Mouse (Mus musculus): ENCODE results near the gene Ssb.

Ssb gene

DNA sequence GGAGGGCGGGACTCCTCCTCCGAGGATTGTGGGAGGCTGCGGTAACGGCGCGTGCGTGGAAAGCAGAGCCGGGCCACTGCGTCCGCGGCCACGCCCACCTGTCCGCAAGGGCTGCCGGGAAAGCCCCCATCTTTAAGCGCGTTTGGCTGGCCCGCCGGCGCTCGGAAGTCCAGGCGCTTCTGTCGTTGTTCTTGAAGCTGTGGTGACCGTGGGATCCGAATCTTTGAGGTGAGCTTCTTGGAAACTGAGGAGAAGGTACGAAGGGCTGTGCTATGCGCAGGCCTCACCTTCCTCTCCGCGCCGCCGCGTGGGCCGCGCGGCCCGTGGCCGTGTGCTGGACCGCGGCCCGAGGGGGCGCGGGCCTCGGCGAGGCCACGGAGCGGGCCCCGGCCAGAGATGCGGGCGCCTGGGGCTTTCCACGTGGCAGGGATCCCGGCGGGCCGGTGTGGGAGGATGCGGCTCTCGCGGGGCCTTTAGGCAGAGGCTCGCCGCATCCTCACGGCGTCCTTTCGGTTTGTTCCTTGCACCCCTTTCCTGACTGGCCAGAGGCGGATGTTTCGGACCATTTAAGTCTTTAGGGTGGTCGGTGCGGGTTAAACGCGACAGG lies at the start of gene Ssb:
TSS of gene Ssb (plus strand) at position 78 of the 607 bp plus-strand sequence.
- in situ Hi-C loops (cut with MboI; ENCODE audit: low pct_unique_long_range_greater_than_20kb in 1 of 2, low sequenced_read_pairs in 2 of 2, unreplicated experiment in 1 of 2): no loop called here

DNA sequence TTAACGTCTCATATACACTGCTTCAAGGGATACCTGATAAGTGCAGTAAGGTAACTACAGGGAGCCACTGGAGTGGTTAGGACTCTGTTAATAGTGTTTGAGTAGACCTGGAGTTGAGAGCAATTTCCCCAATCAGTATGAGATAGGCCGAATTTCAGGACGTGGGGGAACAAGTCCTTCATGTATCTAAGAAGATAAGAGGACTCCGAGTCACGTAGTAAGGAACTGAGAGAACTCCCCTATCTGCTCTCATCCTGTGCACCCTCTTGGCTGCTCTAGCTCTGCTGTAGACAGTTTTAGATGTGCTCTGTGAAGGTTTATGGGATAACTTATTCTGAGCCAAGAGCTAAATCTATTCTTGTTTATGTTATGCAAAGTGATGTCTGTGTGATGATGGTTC lies 44.8 kb upstream of the Ssb start:
- in situ Hi-C loops (cut with MboI; ENCODE audit: low pct_unique_long_range_greater_than_20kb in 1 of 2, low sequenced_read_pairs in 2 of 2, unreplicated experiment in 1 of 2): no loop called here

DNA sequence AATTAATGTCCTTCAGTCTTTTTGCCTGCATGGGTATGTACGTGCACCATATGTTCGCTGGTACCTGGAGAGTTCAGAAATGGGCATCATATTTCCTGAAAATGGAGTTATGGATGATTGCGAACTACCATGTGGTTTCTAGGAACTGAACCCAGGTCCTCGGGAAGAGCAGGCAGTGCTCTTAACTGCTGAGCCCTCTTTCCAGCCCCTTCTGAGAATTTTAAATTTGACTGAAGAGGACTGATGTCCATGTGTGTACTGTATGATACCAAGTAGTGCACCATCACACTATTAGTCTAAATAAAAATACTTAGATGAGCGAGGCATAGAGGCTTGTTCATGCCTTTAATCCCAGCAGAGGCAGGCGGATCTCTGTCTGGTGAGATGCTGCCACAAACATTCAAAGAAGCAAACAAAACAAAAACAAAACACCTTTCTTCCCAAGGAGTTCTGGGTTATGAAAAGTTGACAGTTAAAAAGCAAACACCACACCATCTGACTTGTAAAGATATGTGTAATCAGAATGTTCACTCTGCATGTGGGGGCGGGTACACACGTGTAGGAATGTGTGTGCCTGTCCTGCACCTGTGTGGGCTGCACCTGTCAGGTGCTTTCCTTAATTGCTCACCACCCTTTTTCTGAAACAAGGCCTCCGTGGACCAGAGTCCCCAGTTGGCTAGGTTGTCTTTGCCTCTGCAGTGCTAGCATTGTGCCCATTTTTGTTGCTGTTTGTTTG lies 42.8 kb upstream of the Ssb start:
- in situ Hi-C loops (cut with MboI; ENCODE audit: low pct_unique_long_range_greater_than_20kb in 1 of 2, low sequenced_read_pairs in 2 of 2, unreplicated experiment in 1 of 2): no loop called here

DNA sequence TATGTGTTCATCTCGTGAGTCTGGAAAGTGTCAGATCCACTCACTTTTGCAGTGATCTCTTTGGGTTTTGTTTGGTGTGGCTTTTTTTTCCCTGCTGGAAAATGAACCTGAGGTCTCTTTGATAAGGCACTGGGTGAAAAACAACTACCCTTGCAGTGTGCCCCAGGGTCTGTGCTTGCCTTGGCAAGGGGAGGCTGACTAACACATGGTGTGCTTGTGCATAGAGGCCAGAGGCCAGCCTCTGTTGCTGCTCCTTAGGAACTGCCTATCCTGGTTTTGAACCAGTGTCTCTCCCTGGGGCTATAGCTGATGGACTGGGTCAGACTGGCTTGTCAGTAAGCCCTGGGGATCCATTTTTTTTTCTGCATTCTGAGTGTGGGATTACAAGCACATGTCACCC lies 41.2 kb upstream of the Ssb start:
- in situ Hi-C loops (cut with MboI; ENCODE audit: low pct_unique_long_range_greater_than_20kb in 1 of 2, low sequenced_read_pairs in 2 of 2, unreplicated experiment in 1 of 2): no loop called here

DNA sequence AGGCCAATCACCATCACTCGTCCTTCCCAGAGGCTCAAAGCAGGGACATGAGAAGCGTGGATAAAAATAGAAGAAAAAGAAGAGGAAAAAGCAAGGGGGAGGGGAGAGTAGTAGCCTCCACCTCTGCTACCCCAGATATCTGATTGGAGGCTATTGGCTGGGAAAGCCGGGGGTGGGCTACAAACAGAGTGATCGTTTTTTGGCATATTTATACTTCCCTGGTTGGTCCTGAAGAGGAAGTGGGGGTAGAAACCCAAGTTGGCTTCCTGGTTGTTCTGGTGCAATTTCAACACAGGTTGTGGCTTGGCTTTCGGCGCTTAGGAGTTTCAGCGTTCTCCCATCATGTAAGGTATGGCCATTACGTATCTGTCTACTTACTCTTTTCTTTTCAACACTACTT lies 39.7 kb upstream of the Ssb start, which contains the start of gene Klhl23:
TSS of gene Klhl23 (plus strand) at position 234 of the 400 bp plus-strand sequence.
- in situ Hi-C loops (cut with MboI; ENCODE audit: low pct_unique_long_range_greater_than_20kb in 1 of 2, low sequenced_read_pairs in 2 of 2, unreplicated experiment in 1 of 2): no loop called here

DNA sequence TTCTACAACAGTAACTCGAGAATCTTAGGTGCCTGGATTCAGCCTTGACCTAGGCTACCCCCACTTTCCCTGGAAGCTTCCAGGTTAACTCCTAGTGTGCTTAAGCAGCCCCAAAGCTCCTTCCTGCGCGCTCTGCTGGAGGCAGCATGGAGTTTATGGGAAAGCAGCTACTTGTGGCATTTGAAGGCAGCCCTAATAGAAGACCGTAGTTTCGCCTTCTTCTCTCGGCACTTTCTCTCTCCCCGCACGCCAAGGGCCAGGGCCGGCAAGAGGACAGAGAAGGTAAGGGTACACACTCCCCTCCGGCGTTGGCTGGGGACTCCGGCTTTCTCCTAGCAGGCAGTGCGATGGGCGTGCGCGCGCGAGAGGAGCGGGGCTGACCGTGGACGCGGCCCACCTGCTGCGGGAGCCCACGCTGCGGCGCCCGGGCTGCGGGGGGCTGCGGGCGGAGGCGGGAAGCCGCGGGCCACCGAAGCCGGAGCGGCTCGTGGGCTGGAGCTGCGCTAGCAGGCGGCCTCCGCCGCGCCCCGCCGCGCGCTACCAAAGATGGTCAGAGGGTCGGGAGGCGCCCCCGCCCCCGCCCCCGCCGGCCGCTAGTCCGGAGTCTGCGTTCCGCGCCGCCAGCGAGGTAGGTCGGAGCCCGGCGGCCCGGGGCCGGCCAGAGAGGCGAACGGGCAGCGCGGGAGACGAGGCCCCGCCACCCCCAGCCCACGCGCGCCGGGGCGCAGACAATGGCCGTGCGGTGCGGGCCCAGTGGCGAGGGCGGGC lies 38.8 kb upstream of the Ssb start:
- in situ Hi-C loops (cut with MboI; ENCODE audit: low pct_unique_long_range_greater_than_20kb in 1 of 2, low sequenced_read_pairs in 2 of 2, unreplicated experiment in 1 of 2): no loop called here

DNA sequence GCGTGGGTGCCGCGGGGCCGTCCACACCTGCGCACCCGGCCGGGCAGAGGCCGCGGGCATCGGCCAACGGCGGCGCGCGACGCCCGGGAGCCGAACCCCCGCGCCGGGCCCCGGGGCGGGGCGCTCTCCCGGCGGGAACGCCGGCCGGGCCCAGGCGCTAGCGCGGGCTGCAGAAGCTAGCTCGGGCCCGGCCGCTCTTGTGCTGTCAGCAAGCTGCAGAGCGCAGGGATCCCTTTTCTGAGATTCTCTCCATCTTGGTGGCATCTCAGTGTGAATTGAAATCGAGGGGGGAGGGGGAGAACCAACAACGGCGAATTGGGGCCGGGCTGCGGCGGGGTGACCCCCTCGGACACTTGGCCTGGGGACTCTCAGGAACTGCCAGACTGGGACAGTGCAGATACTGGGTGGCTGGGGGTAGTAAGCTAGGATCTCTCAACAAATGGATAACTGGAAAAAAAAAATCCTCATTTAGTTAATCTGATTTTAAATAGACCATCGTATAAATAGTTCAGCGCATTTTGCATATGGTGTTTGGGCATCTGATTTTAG lies 38.2 kb upstream of the Ssb start:
- in situ Hi-C loops (cut with MboI; ENCODE audit: low pct_unique_long_range_greater_than_20kb in 1 of 2, low sequenced_read_pairs in 2 of 2, unreplicated experiment in 1 of 2): no loop called here

DNA sequence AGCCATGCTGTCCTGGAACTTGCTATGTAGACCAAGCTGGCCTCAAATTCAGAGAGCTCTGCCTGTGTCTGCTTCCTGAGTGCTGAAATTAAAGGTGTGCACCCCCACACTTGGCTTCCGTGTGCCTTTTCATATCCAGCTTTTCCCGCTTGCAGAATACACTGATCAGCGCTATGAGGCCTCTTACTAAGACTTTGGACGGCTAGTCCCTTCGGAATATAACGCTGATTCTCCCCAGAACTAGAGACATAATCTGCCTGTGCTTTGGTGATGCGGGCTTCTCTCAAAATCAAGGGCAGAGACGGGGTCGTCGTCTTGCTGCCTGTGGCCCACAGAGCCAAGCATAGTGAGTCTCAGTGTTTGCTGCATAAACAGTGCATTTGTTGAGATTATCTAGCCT lies 35.5 kb upstream of the Ssb start:
- in situ Hi-C loops (cut with MboI; ENCODE audit: low pct_unique_long_range_greater_than_20kb in 1 of 2, low sequenced_read_pairs in 2 of 2, unreplicated experiment in 1 of 2): no loop called here

DNA sequence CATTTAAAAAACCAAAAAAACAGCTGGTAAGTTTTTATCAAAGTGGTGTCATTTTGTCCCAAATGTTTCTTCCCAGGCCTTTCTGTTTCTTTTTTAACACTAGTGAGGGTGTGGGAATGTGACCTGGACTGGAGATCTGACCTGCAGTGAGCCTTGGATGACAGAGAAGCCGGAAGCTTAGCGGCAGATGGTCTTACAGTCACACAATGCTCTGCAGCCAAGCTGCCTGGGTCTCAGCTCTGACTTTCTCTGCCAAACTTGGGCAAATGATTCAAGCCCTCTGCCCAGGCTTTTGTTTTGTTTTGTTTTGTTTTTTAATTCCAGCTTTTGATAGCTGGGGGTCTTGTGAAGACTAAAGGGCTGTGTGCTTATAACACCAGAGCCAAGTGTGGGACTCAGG lies 35.0 kb upstream of the Ssb start:
- in situ Hi-C loops (cut with MboI; ENCODE audit: low pct_unique_long_range_greater_than_20kb in 1 of 2, low sequenced_read_pairs in 2 of 2, unreplicated experiment in 1 of 2): no loop called here

DNA sequence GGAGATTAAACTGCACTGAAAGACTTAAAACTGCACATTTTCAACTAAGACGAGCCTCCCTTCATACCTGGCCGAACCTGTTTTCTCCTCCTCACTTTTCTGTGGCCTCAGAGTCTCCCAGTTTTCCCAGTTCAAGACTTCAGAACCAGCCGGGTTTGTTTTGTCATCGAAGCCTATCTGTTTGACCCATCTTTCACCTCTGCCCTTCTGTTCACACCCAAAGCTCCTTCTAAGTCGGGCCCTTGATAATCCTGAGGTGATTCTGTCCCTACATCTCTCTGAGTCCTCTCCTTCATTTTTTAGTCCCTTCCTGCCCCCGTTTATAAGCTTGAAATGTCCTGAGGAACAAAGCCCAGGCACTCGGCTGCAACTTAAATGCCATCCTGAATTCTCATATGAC lies 33.3 kb upstream of the Ssb start:
- in situ Hi-C loops (cut with MboI; ENCODE audit: low pct_unique_long_range_greater_than_20kb in 1 of 2, low sequenced_read_pairs in 2 of 2, unreplicated experiment in 1 of 2): no loop called here

DNA sequence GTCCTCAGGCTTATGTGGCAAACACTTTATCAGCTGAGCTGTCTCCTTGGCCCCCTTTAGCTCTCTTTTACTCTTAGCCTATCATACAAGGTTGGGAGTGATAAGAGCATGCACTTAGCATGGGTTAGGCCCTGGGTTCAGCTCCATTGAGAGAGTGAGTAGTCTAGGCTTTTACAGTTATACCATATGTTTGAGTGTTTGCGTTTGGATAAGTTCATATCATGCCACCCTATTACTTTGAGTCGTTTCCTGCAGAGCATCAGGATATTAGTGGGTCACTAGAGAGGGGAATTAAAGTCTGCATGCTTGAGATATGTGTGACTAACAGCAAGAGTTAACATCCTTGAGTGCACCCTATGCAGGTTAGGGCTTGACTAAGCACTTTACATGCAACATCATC lies 31.7 kb upstream of the Ssb start:
- in situ Hi-C loops (cut with MboI; ENCODE audit: low pct_unique_long_range_greater_than_20kb in 1 of 2, low sequenced_read_pairs in 2 of 2, unreplicated experiment in 1 of 2): no loop called here

DNA sequence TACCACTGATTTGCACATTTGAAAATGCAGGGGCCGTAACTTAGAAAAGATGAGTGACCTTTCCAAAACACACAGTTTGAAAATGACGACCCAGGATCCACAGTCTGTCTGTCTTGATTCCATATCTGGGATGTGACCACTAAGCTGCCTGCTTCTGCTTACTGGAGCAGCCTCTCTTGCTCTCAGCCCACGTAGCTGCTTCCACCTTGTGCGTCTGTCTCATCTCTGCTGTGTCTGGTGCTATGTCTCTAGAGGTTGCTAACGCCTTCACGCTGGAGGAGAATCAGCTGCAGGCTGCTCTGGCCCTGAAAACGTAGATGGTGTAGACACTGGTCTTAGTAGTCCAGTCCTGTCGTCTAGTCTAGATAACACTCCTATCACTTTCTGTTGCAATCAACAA lies 31.2 kb upstream of the Ssb start:
- in situ Hi-C loops (cut with MboI; ENCODE audit: low pct_unique_long_range_greater_than_20kb in 1 of 2, low sequenced_read_pairs in 2 of 2, unreplicated experiment in 1 of 2): no loop called here

DNA sequence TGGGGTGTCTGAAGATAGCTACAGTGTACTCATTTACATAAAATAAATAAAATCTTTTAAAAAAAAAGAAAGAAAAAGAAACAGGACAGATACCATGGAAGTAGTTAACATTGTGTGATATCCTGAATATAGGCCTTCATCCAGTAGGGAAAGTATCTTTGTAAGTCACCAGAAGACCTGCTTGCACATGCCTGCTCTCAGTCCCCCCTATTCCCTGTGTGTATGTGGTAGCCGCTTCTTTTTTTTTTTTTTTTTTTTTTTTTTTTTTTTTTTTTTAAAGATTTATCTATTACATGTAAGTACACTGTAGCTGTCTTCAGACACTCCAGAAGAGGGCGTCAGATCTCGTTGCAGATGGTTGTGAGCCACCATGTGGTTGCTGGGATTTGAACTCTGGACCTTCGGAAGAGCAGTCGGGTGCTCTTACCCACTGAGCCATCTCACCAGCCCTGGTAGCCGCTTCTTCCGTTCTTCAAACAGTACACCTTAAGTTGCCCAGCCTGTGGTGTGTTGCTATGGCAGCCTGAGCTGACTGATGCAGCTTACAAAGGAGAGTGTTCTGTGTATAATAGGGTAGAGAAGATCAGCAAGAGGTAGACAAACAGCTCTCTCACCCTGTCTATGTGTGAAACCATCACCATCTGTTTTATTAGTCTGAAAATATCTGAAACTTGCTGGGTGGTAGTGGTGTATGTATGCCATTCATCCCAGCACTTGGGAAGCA lies 24.0 kb upstream of the Ssb start:
- in situ Hi-C loops (cut with MboI; ENCODE audit: low pct_unique_long_range_greater_than_20kb in 1 of 2, low sequenced_read_pairs in 2 of 2, unreplicated experiment in 1 of 2): no loop called here

DNA sequence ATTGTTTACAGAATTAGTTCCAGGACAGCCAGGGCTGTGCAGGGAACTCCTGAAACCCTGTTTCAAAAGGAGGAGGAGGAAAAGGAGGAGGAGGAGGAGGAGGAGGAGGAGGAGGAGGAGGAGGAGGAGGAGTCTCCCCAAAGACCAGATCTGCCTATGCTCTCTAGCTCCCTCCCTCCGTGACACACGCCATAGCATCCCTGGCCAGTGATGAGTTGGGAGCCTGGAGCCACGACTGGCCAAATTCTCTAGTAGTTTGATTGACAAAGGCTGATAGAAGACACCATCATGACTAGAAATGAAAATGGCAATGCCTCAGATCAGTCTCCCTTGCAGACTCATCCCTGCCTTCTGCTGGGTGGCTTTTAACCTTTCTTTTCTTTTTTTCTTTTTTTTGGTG lies 23.4 kb upstream of the Ssb start:
- in situ Hi-C loops (cut with MboI; ENCODE audit: low pct_unique_long_range_greater_than_20kb in 1 of 2, low sequenced_read_pairs in 2 of 2, unreplicated experiment in 1 of 2): no loop called here

DNA sequence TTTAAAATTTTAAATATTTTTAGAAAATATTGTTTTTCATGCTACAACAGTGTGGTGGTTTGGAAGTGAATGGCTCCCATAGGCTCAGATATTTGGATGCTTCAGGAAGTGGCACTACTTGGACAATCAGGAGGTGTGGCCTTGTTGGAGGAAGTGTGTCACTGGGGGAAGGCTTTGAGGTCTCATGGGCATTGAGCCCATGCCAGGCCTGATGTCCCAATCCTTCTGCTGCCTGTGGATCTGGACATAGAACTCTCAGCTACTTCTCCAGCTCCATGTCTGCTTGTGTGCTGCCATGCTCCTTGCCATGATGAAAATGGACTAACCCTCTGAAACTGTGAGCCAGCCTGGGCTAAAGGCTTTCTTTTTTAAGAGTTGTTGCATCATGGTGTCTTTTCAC lies 22.7 kb upstream of the Ssb start:
- in situ Hi-C loops (cut with MboI; ENCODE audit: low pct_unique_long_range_greater_than_20kb in 1 of 2, low sequenced_read_pairs in 2 of 2, unreplicated experiment in 1 of 2): no loop called here

DNA sequence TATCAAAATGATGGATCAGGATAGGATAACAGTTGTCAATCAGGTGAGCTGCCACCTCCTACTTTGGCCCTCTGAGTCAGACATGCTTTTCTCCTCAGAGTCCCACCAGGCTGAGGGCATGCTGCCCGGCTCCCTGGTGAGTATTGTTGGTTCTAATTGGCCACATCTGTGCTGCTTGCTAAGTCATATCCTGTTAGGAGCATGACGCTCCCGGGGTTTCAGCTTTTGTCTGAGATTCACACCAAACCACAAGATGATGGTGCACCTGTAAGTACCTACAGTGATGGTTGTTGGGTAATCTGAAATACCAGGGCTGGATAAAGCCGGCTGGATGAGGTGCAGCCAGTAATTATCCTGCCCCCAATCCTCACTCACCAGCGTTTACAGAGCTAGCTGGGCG lies 21.1 kb upstream of the Ssb start:
- in situ Hi-C loops (cut with MboI; ENCODE audit: low pct_unique_long_range_greater_than_20kb in 1 of 2, low sequenced_read_pairs in 2 of 2, unreplicated experiment in 1 of 2): no loop called here

DNA sequence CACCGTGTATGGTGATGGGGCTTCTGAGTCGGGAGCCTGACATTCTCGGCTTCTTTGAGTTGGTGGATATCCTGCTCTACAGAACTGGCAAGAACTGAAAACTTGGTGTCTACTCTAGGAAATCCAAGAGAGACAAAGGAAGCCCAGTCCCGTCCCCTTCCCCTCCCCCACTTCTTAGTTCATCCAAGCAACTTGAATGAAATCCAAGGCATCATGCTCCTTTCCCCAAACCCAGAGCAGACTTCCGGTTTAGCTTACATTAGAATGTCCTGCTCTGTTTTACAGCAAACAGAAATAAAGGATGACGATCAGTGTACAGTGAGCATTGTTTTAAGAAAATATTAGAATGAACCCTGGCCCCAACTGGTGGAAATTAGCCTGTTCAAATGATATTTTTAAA lies 12.1 kb upstream of the Ssb start:
- in situ Hi-C loops (cut with MboI; ENCODE audit: low pct_unique_long_range_greater_than_20kb in 1 of 2, low sequenced_read_pairs in 2 of 2, unreplicated experiment in 1 of 2): no loop called here

DNA sequence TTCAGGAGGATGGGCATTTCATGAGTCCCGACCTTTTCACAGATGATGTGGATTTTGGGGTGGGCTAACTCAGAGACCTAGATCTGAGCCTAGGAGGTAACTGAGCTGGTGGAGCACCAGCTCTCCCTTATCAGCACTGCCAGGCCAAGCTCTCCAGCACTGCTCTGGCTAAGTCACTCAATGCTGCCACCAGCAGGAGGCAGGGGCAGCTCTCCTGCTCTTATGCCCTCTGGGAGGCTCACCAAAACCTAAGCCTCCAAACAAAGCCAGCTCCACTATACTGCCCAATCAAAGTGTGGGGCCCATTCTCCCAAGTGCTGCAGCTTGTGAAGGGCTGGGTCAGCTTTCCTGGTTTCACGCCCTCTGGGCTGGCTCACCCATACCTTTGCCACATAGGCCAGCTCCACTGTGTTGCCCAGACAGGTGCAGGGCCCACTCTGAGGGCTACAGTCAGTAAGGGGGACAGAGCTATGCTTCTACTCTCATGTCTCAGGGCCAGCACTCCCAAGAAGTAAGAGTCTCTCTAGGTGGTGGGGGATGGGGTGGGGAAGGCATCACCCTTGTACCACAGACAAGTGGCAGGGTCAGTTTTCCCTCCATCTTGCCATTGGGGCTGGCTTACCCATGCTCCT lies 9.8 kb upstream of the Ssb start:
- in situ Hi-C loops (cut with MboI; ENCODE audit: low pct_unique_long_range_greater_than_20kb in 1 of 2, low sequenced_read_pairs in 2 of 2, unreplicated experiment in 1 of 2): no loop called here

All from mouse embryonic stem cell (cell line).